Mouse (Mus musculus): ENCODE data around the gene Vstm2l. TPM values are rescaled to one million over a fixed set of nuclear protein-coding genes. Genes with fewer than 3 reads are reported as not detected.

The Vstm2l gene
- total RNA-seq, 2 experiments from 2014 or later: 140 to 144 TPM

GRCm38 (mm10) chr2:157927397-157927796, 12.9 kb downstream of the Vstm2l start:
- DNase-seq (ENCODE audit: low spot score in 2 of 2): no peak

- no peak for DNase-seq (ENCODE audit: low spot score in 2 of 2)
These were observed 13.4 kb downstream of the Vstm2l start for GRCm38 (mm10) chr2:157927815-157928214.

- no peak for DNase-seq (ENCODE audit: low spot score in 2 of 2)
These were observed 18.2 kb downstream of the Vstm2l start for GRCm38 (mm10) chr2:157932655-157933054.

DNA sequence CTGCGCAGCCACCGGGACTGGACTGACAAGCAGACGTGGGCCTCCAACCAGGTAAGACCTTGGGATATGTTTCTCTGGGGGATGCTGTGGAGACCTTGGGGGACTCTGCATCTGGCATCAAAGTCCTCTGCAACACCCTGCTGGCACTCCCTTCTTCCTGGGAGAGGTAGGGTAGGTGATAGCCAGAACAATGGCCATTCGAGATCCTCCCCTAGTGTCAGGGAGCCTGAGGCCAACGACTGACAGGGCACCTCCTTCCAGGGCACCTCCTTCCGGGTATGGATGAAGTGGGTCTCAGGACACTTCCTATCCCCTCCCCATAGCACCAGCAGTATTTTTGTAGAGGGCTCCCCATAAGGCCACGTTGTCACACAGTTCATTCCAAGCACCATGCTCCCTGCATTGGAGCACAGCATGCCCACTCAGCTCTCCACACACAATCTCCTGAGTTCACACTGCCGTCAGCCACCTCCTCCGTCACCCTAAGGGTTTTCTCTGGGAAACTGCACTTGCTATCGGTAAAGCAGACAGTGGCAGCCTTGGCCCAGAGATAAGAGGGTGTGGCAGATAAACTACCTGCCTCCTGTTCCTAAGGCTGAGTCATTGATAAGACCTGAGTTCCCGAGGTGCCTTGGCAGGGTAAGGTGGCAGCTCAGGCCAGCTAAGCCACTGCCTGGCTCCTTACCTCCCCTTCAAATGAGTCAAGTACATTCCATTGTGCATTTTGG, 21.2 kb downstream of the Vstm2l start:
- DNase-seq (ENCODE audit: low spot score in 2 of 2): no peak

GRCm38 (mm10) chr2:157936676-157937075, 22.2 kb downstream of the Vstm2l start:
- no peak for DNase-seq (ENCODE audit: low spot score in 2 of 2)

DNA sequence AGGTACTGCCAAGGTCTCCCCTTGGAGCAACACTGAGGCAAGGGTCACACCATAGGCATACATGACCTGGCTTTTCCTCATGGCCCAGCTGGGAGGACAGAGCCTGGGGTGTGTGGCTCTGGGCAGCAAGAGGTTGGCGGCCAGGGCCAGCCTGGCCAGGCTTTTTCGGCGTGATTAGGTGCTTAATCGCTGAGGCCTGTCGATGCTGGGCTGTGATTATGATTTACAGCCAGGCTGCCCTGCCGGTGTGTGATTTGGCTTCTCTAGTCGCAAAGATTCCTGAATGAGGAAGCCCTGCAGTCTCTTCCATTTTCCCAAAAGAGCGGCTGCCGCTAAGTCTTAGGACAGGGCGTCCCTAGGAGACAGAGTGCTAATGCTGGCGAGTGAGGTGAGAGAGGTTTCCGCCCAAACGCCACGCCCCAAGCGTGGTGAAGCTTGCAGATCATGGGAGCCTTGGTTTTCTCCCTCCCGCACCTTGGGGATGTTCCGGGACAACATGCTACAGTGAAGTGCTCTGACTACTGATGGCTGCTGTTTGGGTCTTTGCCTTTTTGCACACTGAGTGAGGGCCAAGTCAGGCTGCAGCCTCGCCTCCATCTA, 26.2 kb downstream of the Vstm2l start:
- no peak for DNase-seq (ENCODE audit: low spot score in 2 of 2)

GRCm38 (mm10) chr2:157943514-157944155, 29.2 kb downstream of the Vstm2l start:
- DNase-seq (ENCODE audit: low spot score in 2 of 2): peak; percentile 84 to 87

GRCm38 (mm10) chr2:157944156-157944893, 29.9 kb downstream of the Vstm2l start:
- DNase-seq (ENCODE audit: low spot score in 2 of 2): no peak

DNA sequence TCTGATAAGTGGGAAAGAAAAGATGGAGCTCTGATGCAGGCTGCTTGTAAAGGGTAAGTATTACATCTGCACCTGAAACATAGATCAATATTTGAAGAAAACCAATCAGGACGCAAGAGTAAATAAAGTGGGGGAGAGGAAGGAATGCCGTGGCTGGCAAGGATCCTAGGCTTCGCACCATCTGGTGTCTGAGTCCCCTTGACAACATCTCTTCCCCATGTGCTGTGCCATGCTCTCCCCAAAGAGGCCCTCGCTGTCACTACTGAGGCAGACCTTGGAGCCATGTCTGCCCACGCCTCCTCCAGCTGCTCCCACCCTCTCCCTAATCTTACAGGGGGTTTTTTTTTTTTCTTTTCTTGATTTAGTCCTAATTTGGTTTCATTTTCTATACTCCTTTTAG, 39.5 kb downstream of the Vstm2l start:
- DNase-seq (ENCODE audit: low spot score in 2 of 2): peak in 1 of 2 experiments; percentile 24

- no peak for DNase-seq (ENCODE audit: low spot score in 2 of 2)
These were observed 43.3 kb downstream of the Vstm2l start for GRCm38 (mm10) chr2:157957707-157958108.

GRCm38 (mm10) chr2:157967856-157968255, 53.4 kb downstream of the Vstm2l start:
- DNase-seq (ENCODE audit: low spot score in 2 of 2): no peak

DNA sequence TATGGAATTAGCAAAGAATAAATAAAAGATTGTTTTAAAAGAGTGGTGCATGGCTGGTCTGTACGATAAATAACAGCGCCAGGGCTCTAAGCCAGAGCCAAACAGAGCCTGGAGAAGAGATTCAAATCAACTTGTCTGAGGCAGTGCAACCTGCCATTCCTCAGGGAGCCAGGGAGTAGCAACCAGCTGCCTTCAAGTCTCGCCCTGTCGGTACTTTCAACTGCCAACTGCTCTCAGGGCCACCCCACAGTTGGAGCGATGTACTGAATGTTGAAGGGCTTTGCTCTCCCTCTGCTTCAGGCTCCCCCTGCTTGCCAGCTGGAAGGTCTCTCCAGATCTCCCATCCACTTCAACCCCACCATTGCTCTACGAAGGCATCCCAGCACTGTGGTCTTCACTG, 55.7 kb downstream of the Vstm2l start:
- DNase-seq (ENCODE audit: low spot score in 2 of 2): no peak

GRCm38 (mm10) chr2:157970669-157971068, 56.2 kb downstream of the Vstm2l start:
- DNase-seq (ENCODE audit: low spot score in 2 of 2): peak in 1 of 2 experiments; percentile 30

- no peak for DNase-seq (ENCODE audit: low spot score in 2 of 2)
These were observed 60.4 kb downstream of the Vstm2l start for GRCm38 (mm10) chr2:157974604-157975501.

GRCm38 (mm10) chr2:157975595-157975994, 61.1 kb downstream of the Vstm2l start:
- DNase-seq (ENCODE audit: low spot score in 2 of 2): no peak

- peak in 1 of 2 experiments; percentile 36 for DNase-seq (ENCODE audit: low spot score in 2 of 2)
These were observed 64.8 kb downstream of the Vstm2l start for GRCm38 (mm10) chr2:157979241-157979640.

GRCm38 (mm10) chr2:157982727-157983126, 68.3 kb downstream of the Vstm2l start:
- no peak for DNase-seq (ENCODE audit: low spot score in 2 of 2)

- no peak for DNase-seq (ENCODE audit: low spot score in 2 of 2)
These were observed 68.8 kb downstream of the Vstm2l start for GRCm38 (mm10) chr2:157983276-157983675.

DNA sequence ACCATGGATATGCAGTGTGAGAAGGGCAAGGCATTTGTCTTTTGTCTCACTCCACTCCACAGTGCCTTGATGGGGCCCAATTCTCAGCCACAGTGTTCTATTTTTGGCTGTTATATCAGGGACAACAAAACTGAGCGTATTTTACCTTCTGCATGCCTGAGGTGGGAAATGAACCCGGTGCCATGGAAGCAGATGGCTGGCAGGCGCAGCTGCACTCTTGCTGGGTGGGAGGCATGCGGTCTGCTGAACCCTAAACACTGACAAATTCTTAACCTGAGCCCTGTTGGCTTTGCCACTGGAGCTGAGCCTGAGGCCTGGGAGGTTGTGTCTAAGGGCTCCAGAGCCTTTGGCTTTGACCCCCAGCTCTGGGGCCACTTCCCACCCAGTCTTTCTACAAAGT, 71.2 kb downstream of the Vstm2l start:
- DNase-seq (ENCODE audit: low spot score in 2 of 2): peak; percentile 31

DNA sequence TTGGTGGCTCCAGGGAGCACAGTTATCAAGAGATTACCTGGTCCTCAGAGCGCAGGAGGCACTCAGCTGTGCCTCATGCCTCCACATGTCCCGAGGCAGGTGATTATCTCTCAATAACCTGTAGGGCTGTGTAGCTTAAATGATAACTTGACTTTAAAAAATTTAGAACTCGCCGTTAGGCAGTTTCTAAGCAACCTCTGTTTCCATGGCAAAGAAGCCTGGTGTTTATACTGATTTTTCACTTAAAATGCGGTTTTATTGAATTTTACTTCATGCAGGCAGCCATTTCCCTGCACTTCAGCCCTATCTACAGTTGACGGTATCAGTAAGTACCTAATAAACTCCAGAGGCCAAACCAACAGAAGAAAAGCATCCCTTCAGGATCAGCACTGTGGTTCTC, 71.8 kb downstream of the Vstm2l start:
- DNase-seq (ENCODE audit: low spot score in 2 of 2): peak in 1 of 2 experiments; percentile 37

All from layer of hippocampus, postnatal 14 days (tissue).